Mouse (Mus musculus) cerebellum, adult (tissue): ENCODE data around the gene Sertad4.

Experiments used
- ATAC-seq: cut with Nextera tagmentation; 2 replicates; pipeline ENCODE4 v1.9.2; 2017; ENCODE audit warnings: mild to moderate bottlenecking, moderate library complexity, mixed read lengths; ENCODE audit not compliant: insufficient number of reproducible peaks, low FRiP score, low TSS enrichment

Sertad4 gene

GRCm38 (mm10) chr1:192814700-192815099 is 40.9 kb downstream of the Sertad4 start:
- ATAC-seq = no peak

DNA sequence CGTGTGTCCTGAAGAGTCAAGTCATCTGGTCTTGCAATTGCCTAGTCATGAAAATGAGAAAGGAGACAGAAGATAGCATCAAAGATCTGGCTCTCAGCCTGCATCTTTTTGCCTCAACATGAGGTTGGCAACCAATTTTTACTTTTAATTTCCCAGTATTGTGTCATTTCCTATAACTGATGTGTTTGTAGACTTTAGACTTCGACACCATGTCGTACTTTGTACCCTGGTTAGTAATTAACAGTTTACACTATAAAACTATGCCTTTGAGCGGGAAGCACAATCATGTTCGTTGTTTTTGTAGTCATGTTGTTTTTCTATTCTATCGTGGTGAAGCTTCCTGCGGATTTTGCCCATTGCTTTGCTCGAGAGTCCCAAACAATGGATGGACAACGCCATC is 42.8 kb downstream of the Sertad4 start:
- ATAC-seq = no peak

- ATAC-seq = no peak
Measured at GRCm38 (mm10) chr1:192812290-192812689, 43.3 kb downstream of the Sertad4 start.

GRCm38 (mm10) chr1:192806168-192807157 is 49.1 kb downstream of the Sertad4 start:
- no peak for ATAC-seq

GRCm38 (mm10) chr1:192800338-192800737 is 55.2 kb downstream of the Sertad4 start:
- no peak for ATAC-seq

DNA sequence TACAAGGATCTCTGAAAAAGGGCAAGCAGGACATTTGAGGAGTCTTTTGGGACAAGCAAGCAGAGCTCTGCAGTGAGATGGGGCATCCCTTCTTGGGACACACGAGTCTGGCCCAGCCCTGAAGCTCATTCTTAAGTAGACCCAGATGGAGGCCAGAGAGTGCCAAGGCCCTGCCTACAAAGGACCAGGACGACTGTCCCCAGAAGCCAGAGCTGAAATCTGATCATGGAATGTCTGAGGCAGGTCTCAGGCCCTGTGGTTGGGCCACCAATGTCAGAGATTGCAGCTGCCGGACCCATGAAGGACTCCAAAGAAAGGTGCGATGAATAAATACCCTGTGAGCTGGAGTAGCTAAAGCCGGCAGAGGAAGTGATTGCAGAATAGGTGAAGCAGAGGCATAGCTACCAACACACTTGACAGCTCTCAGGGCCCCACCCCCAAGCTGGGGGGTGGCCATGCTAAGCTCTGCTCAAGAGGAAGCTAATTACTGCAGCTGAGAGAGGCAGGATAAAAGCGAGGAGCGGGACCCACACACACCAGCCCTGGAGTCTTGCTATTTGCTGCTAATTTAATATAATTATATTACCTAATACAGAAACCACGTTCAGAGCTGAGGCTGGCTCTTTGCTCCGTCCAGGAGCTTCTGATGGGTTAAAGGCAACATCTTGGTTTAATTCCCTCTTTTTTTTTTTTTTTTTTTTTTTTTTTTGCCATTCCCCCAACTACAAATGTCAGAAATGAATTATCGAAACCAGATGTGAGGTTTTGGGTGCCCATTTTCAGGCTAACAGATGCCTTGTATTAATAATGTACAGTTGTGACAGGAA is 56.2 kb downstream of the Sertad4 start:
- ATAC-seq = no peak

GRCm38 (mm10) chr1:192798212-192799164 is 57.1 kb downstream of the Sertad4 start:
- ATAC-seq = no peak

DNA sequence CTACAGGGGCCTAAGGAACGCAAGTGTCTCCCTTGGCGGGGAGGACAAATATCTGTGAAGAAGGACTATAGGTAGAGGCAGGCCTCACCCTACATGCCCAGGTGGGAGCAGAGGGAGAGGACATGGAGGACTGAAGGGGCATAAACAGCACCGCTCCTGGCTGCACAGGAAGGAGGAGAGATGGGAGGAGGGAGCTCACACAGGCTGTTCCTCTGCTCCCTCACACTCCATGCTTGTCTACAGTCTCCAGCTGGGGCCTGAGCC is 58.6 kb downstream of the Sertad4 start:
- no peak for ATAC-seq

DNA sequence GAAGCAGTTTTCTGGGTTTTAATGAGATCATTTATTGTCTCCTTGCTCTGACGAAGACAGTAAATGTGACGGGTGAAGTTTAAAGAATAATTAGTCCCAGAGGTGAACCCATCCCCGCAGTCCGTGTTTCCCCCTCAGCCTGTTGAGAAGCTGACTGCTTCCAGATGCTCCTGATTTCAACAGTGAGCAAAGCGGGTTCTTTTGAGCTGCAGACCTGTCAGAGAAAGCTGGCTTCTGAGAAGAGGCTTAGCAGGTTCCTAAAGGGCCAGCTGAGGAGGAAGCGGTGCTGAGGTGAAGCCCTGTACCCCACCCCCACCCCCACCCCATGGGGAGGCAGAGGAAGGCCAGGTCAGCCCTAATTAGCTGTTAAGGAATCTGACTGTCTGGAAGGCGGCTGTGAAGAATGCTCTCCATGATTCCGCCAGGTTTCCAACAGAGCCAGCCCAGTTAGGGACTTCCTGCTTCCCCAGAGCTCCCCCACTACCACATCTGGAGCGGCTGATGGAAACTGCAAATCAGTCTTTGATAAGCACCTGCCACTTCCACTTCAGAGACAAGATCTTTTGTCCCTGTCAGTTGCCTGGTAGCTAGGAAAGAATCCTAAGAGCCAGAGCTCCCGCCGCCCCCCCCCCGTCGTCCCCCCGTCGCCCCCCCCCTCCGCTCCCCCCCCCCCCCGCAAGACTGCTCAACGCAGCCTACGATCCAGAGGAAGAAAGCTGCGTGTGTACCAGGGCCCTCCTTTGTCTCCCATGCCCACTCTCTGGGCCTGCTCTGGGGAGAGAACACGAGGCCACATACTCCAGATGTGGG is 59.1 kb downstream of the Sertad4 start:
- no peak for ATAC-seq

DNA sequence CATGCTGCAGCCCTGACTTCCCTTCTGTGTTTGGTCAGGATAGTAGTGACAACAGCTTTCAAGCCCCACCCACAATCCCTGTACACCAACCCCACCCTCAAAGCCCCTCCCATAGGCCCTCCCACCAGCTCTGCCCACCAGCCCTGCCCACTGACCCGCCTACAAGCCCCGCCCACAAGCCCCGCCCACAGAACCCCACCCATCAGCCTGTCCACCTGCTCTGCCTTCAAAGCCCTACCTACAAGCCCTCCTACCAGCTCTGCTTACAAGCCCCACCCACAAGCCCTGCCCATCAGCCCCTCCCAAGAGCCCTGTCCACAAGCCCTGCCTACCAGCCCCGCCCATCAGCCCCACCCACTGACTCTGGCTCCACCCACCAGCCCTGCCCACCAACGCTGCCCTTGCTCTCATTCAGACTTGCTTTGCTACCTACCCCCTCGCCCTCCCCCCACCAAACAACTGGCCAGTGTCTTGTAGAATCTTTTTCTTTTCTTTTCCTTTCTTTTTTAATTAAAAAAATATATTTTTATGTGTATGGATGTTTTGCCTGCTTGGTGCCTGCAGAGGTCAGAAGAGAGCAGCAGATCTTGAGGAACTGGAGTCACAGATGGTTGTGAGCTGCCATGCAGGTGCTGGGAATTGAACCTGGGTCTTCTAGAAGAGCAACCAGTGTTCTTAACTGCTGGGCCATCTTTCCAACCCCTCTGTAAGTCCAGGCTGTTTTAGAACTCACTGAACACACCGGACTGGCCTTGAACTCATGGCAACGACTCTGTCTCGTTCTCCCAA is 60.4 kb downstream of the Sertad4 start:
- ATAC-seq = no peak
